Mouse (Mus musculus): ENCODE data around the gene Gm10382. TPM values are rescaled to one million over a fixed set of nuclear protein-coding genes. Genes with fewer than 3 reads are reported as not detected.

Gm10382 gene
- total and polyA plus RNA-seq, 3 experiments, result 0.65 to 0.96 TPM; not detected in 1

DNA sequence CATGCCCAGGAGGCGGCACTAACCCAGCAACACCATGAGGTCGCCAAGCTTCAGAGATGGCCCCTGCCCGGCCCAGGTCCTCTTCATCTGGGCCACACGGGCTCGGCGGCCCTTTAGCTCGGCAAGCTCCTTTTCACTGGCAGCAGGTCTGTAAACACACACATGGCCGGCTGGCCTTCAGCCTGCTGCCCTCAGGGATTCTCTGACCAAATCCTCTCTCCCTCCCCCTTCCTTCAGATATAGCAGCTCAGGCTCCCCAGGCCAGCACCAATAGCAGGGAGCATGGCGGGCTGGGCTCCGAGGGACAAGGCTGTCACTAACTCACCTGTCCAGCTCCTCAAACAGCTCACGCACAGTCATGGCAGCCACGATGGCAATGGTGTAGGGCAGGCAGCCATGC is 29.5 kb downstream of the Gm10382 start:
- no peaks in the 10 kb centered on the region for H3K27me3 ChIP-seq (ENCODE audit: control insufficient read depth in 1 of 2, insufficient read depth in 2 of 2, low read length in 2 of 2)
- no peak for DNase-seq (ENCODE audit: low read depth, low spot score)
- H3K9ac ChIP-seq (ENCODE audit: control insufficient read depth, low read depth, low read length, poor library complexity, severe bottlenecking), result no peak overlapping the region
- no peaks in the 10 kb centered on the region for H3K9me3 ChIP-seq (replicated peaks; ENCODE audit: insufficient read depth, low read length)
- H3K27ac ChIP-seq (ENCODE audit: control insufficient read depth, low read depth, low read length), result no peak overlapping the region
- H3K4me3 ChIP-seq (ENCODE audit: control insufficient read depth in 1 of 2, insufficient read depth in 1 of 2, low read depth in 2 of 2, low read length in 2 of 2), result no peak overlapping the region
- H3K36me3 ChIP-seq (ENCODE audit: control insufficient read depth in 1 of 2, insufficient read depth in 2 of 2, low read length in 2 of 2), result no peaks in the 10 kb centered on the region; a peak in 1 of 4 replicates
- no peaks in the 10 kb centered on the region for H3K4me1 ChIP-seq (ENCODE audit: control insufficient read depth in 1 of 2, insufficient read depth in 2 of 2, low read length in 2 of 2)
- TF ChIP-seq NELFE (IDR thresholded peaks at IDR 0.05; ENCODE audit: low read depth, low read length) (no peak), TBP (IDR thresholded peaks at IDR 0.05; ENCODE audit: low read depth, low read length) (no peak), ELF1 (IDR thresholded peaks at IDR 0.05; ENCODE audit: low read depth, low read length) (no peak), POLR2AphosphoS2 (IDR thresholded peaks at IDR 0.05; ENCODE audit: low read length) (no peak), HCFC1 (IDR thresholded peaks at IDR 0.05; ENCODE audit: low read depth, low read length) (no peak), BHLHE40 (IDR thresholded peaks at IDR 0.05; ENCODE audit: borderline replicate concordance, low read depth, low read length) (no peak), MXI1 (IDR thresholded peaks at IDR 0.05; ENCODE audit: low read depth, low read length) (no peak), USF2 (IDR thresholded peaks at IDR 0.05; ENCODE audit: borderline replicate concordance in 1 of 2, insufficient read depth in 1 of 2, low read depth in 1 of 2, low read length in 2 of 2) (no peak)
- H3K79me2 ChIP-seq (ENCODE audit: control insufficient read depth, insufficient read depth, low read length, poor library complexity), result no peaks in the 10 kb centered on the region

DNA sequence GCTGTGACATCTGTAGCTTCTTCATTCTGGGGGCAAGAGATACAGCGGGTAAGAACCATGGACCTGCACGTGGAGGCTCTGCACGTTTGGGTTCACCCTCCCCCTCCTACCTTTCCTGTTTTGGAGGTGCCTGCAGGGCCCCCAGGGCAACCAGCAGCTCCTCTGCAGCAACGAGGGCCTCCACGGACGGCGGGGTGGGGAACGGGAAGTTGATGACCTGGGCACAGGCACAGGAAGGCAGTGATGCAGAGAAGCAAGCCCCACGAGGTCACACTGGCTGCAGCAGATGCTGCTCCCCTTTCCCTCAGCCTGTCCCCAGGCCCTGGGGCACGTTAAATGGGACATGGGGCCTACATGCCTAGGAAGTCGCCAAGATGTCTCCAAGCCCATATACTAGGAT is 30.0 kb downstream of the Gm10382 start:
- no peaks in the 10 kb centered on the region for H3K79me2 ChIP-seq (ENCODE audit: control insufficient read depth, insufficient read depth, low read length, poor library complexity)
- peaks cover 0 to 3% of the 10 kb centered on the region in 2 experiments; a peak in 1 of 4 replicates for H3K36me3 ChIP-seq (ENCODE audit: control insufficient read depth in 1 of 2, insufficient read depth in 2 of 2, low read length in 2 of 2)
- no peak overlapping the region for H3K27ac ChIP-seq (ENCODE audit: control insufficient read depth, low read depth, low read length)
- DNase-seq (ENCODE audit: low read depth, low spot score), result no peak
- no peaks in the 10 kb centered on the region for H3K9me3 ChIP-seq (replicated peaks; ENCODE audit: insufficient read depth, low read length)
- no peak for TF ChIP-seq SMC3 (IDR thresholded peaks at IDR 0.05; ENCODE audit: low read depth, low read length)
- TF ChIP-seq HCFC1 (IDR thresholded peaks at IDR 0.05; ENCODE audit: low read depth, low read length), result no peak
- no peak for TF ChIP-seq MAZ (IDR thresholded peaks at IDR 0.05; ENCODE audit: low read depth, low read length)
- no peak for TF ChIP-seq MAFK (IDR thresholded peaks at IDR 0.05; ENCODE audit: borderline replicate concordance, low read depth, low read length)
- TF ChIP-seq CHD2 (IDR thresholded peaks at IDR 0.05; ENCODE audit: low read length), result no peak
- TF ChIP-seq CHD1 (IDR thresholded peaks at IDR 0.05; ENCODE audit: low read depth, low read length), result no peak
- no peak for TF ChIP-seq RCOR1 (IDR thresholded peaks at IDR 0.05; ENCODE audit: low read depth, low read length)
- no peak for TF ChIP-seq NRF1 (IDR thresholded peaks at IDR 0.05; ENCODE audit: insufficient read depth, low read depth, low read length, poor library complexity, severe bottlenecking)
- TF ChIP-seq EP300 (IDR thresholded peaks at IDR 0.05; ENCODE audit: low read depth in 1 of 2, low read length in 2 of 2), result no peak
- no peak for TF ChIP-seq JUND (IDR thresholded peaks at IDR 0.05; ENCODE audit: low read depth, low read length)
- no peak for TF ChIP-seq USF2 (IDR thresholded peaks at IDR 0.05; ENCODE audit: borderline replicate concordance in 1 of 2, insufficient read depth in 1 of 2, low read depth in 1 of 2, low read length in 2 of 2)
- no peak for TF ChIP-seq CTCF (IDR thresholded peaks at IDR 0.05 in 2 of 3, conservative IDR thresholded peaks at IDR 0.05 in 1 of 3; ENCODE audit: control insufficient read depth in 1 of 3, insufficient read depth in 1 of 3, low read depth in 2 of 3, low read length in 3 of 3, poor library complexity in 1 of 3, severe bottlenecking in 1 of 3)
- no peak for TF ChIP-seq ZKSCAN1 (IDR thresholded peaks at IDR 0.05; ENCODE audit: low read depth, low read length)
- TF ChIP-seq TAL1 (IDR thresholded peaks at IDR 0.05; ENCODE audit: low read length), result no peak
- no peak for TF ChIP-seq TCF12 (IDR thresholded peaks at IDR 0.05; ENCODE audit: low read depth, low read length)
- no peak for TF ChIP-seq NELFE (IDR thresholded peaks at IDR 0.05; ENCODE audit: low read depth, low read length)
- TF ChIP-seq MYB (IDR thresholded peaks at IDR 0.05; ENCODE audit: low read depth, low read length), result no peak
- TF ChIP-seq ETS1 (IDR thresholded peaks at IDR 0.05; ENCODE audit: low read depth, low read length), result no peak
- TF ChIP-seq MXI1 (IDR thresholded peaks at IDR 0.05; ENCODE audit: low read depth, low read length), result no peak
- H3K4me3 ChIP-seq (ENCODE audit: control insufficient read depth in 1 of 2, insufficient read depth in 1 of 2, low read depth in 2 of 2, low read length in 2 of 2), result no peak overlapping the region
- H3K4me1 ChIP-seq (ENCODE audit: control insufficient read depth in 1 of 2, insufficient read depth in 2 of 2, low read length in 2 of 2), result no peaks in the 10 kb centered on the region
- H3K9ac ChIP-seq (ENCODE audit: control insufficient read depth, low read depth, low read length, poor library complexity, severe bottlenecking), result no peak overlapping the region
- H3K27me3 ChIP-seq (ENCODE audit: control insufficient read depth in 1 of 2, insufficient read depth in 2 of 2, low read length in 2 of 2), result no peaks in the 10 kb centered on the region

Data from MEL (cell line).